Mouse (Mus musculus): ENCODE measurements around the gene Fam166a.

DNA sequence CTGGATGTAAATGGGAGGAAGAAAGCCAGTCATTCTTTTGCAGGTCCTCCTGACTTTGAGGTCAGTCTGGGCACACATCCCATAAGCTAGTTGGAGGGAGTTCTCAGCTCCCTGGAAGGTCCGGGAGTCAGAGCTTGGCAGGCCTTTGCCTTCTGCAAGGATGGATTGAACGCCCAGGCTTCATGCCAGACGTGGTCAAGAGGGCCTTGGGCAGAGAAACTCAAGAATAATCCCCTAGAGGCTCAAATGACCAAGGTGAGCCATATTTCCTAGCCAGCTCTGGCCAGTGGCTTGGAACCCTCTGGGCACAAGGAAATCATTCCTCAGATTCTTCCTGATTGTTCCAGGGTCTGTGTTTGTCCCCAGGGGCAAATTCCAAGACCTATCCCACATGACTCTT, 46.3 kb downstream of the Fam166a start:
- TF ChIP-seq CTCF (IDR thresholded peaks at IDR 0.05; ENCODE audit: borderline replicate concordance, extremely low read depth, insufficient read depth, insufficient read length) (no peak), POLR2A (IDR thresholded peaks at IDR 0.05; ENCODE audit: borderline replicate concordance, extremely low read depth, insufficient read depth, insufficient read length, poor library complexity, severe bottlenecking) (no peak)

Data from brain, embryonic 14.5 days (tissue).